Mouse (Mus musculus) liver, postnatal 0 days (tissue): Measurements from ENCODE around the gene Mmp15. TPM values are rescaled to one million over a fixed set of nuclear protein-coding genes. Genes with fewer than 3 reads are reported as not detected.
A peak's percentile ranks its signal among the peaks of the same experiment; 100 is the strongest.

ENCODE experiments used
- ATAC-seq: fragments of 200-750 bp; cut with Nextera tagmentation; 2 replicates; pipeline ENCODE4 v1.8.0; 2017; ENCODE audit warnings: mild to moderate bottlenecking, moderate library complexity
- DNase-seq: peaks from one replicate; pipeline ENCODE4 v3.0.0-alpha.2; 2016
- H3K27ac ChIP-seq: fragments of 300-500 bp; sonication (generic); 2 replicates; pipeline ENCODE4 v1.5.1; 2014; ENCODE audit warnings: antibody characterized with exemption, moderate library complexity, mild to moderate bottlenecking, low read depth
- H3K27me3 ChIP-seq: fragments of 300-500 bp; sonication (generic); 2 replicates; pipeline ENCODE4 v1.6.1; 2014; ENCODE audit warnings: low read length, control low read depth, mixed read lengths; ENCODE audit not compliant: insufficient read depth
- H3K36me3 ChIP-seq: fragments of 300-500 bp; sonication (generic); replicated peaks from 2 replicates; pipeline ENCODE4 v1.6.1; 2014; ENCODE audit warnings: mild to moderate bottlenecking, control low read depth, low read length, moderate library complexity, mixed read lengths; ENCODE audit not compliant: insufficient read depth
- H3K4me1 ChIP-seq: fragments of 300-500 bp; sonication (generic); 2 replicates; pipeline ENCODE4 v1.6.1; 2014; ENCODE audit warnings: antibody characterized with exemption, mild to moderate bottlenecking, control low read depth; ENCODE audit not compliant: insufficient read depth
- H3K4me2 ChIP-seq: fragments of 300-500 bp; sonication (generic); 2 replicates; pipeline ENCODE4 v1.6.1; 2014; ENCODE audit warnings: low read depth, mild to moderate bottlenecking, low read length, moderate library complexity, mixed read lengths
- H3K4me3 ChIP-seq: fragments of 300-500 bp; sonication (generic); 2 replicates; pipeline ENCODE4 v1.5.1; 2014; ENCODE audit warnings: low read depth, low read length
- H3K9ac ChIP-seq: fragments of 300-500 bp; sonication (generic); replicated peaks from 2 replicates; pipeline ENCODE4 v1.6.1; 2014; ENCODE audit warnings: mild to moderate bottlenecking, moderate library complexity
- H3K9me3 ChIP-seq: fragments of 300-500 bp; sonication (generic); 2 replicates; pipeline ENCODE4 v1.6.1; 2016; ENCODE audit warnings: mild to moderate bottlenecking, control low read depth, low read length, mixed read lengths
- CTCF ChIP-seq: sonication (generic); IDR thresholded peaks from 2 replicates; pipeline ENCODE4 v1.5.1; 2016; ENCODE audit warnings: antibody characterized with exemption, low read depth
- EP300 ChIP-seq: IDR thresholded peaks from 2 replicates; pipeline ENCODE4 v1.6.1; 2016; ENCODE audit warnings: antibody characterized with exemption, low read depth, mild to moderate bottlenecking
- WGBS: fragments of 180-500 bp; shearing (Covaris S2); extraction: QIAGEN DNeasy Blood & Tissue Kit; methylation state at CpG from one replicate; pipeline ENCODE4 v1.1.7; 2014; ENCODE audit not compliant: insufficient replicate concordance; 5-methylcytosine and 5-hydroxymethylcytosine counted together
- polyA plus RNA-seq: library from polyadenylated mRNA; unstranded; fragments of >200 nt; fragmentation: Nextera tagmentation; extraction: Ambion mirVana; gene quantifications from 2 replicates; pipeline ENCODE4 v1.2.1, GENCODE M21; 2015

Mmp15 gene
- 0.66 and 0.76 TPM in 2 replicates for polyA plus RNA-seq

DNA sequence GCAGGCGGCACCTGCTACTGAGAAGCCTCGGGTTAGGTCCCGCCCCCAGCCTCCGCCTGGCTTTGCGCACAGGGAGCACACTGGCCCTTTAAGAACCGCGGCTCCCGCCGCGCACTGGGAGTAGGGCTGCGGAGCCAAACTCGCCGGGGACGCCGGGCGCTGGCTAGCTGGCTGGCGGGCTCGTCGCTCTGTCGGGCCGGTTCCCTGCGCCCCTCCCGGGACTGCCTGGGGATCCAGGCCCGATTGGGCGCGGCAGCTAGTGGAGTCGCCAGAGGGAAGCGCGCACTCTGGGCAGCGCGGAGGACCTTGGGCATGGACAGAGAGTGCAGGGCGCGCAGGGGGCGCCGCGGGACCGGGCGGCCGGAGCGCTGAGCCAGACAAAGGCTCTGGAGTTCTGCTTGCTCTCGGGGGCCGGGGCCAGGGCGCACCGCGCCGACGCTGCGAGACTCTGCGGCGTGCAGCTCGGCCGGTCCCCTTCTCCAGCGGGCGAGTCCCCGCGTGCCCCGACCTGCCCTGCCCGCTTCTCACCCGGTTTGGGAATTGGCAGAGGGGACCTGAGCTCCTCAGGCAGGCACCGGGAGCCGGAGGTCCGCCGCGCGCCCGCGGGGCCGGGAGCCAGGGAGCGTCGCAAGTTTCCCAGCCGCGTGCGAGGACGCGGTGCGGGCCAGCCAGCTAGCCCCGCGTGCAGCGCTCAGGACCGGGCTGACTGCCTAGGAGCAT is at the start of gene Mmp15:
Mmp15 (plus strand) TSS at position 118 of the 720 bp plus-strand sequence.
- H3K4me3 ChIP-seq, result peak within 1 kb of the TSS; percentile 57
- peak; percentile 58 for DNase-seq
- peaks cover 39% of the 10 kb centered on the region for H3K27me3 ChIP-seq

DNA sequence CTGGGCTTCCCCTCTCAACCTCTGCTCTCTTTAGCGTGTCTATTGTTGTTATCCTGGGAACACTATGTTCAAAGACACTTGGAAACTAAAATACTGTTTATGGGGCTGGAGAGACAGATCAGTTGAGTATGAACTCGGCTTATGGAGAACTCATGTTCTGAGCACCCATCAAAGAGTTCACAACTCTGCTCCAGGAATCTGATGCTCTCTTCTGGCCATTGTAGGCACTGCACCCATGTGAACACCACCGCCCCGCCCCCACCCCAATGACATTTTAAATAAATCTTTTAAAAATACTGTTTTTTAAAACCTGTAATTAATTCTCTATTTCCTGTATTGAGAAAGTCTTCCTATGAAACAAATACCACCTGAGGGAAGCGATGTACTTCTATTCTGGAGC is 49.7 kb upstream of the Mmp15 start:
- TF ChIP-seq CTCF (peak; percentile 65), EP300 (no peak)
- Histone ChIP-seq H3K27me3 (no peaks in the 10 kb centered on the region), H3K9me3 (no peaks in the 10 kb centered on the region), H3K4me2 (no peak overlapping the region), H3K9ac (no peak overlapping the region), H3K36me3 (no peaks in the 10 kb centered on the region), H3K4me1 (no peaks in the 10 kb centered on the region), H3K27ac (no peak overlapping the region), H3K4me3 (no peak overlapping the region)
- peak; percentile 49 for DNase-seq
- WGBS, result 15% methylated on average over 5 of the region's 5 CpGs
- ATAC-seq, result no peak

More for the DNA sequence above, at the start of gene Mmp15:
- peak within 1 kb of the TSS; percentile 85 for H3K4me2 ChIP-seq
- TF ChIP-seq EP300 (no peak), CTCF (no peak)
- H3K4me1 ChIP-seq, result peaks cover 11% of the 10 kb centered on the region
- no peaks in the 10 kb centered on the region for H3K36me3 ChIP-seq
- WGBS, result 2% methylated on average over 80 of the region's 80 CpGs
- H3K9ac ChIP-seq, result peak within 1 kb of the TSS; percentile 57
- H3K9me3 ChIP-seq, result no peaks in the 10 kb centered on the region
- ATAC-seq, result peak; percentile 63
- H3K27ac ChIP-seq, result no peak within 1 kb of the TSS

DNA sequence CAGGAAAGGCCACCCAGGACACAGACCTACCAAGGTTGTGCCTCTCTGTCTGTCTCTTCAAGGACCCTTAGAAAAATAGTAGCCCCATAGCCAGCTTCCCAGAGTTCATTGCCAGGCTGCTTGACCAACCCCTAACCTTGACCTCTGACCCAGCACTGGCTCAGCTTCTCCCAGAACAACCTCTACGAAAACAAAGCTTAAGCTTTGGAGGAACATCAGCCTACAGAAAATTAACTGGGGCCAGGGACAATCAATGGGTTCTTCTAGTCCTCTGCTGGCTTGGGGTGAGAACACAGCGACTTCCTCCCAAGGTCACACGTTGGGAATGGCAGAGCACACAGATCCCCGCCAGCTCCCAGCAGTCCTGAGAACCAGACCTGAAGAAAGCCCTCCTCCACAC is 46.5 kb upstream of the Mmp15 start:
- ATAC-seq (no peak), DNase-seq (no peak)
- Histone ChIP-seq H3K4me1 (no peaks in the 10 kb centered on the region), H3K27me3 (no peaks in the 10 kb centered on the region), H3K27ac (no peak overlapping the region), H3K36me3 (no peaks in the 10 kb centered on the region), H3K9me3 (no peaks in the 10 kb centered on the region), H3K9ac (no peak overlapping the region), H3K4me3 (no peak overlapping the region), H3K4me2 (no peak overlapping the region)
- 45% methylated on average over 4 of the region's 4 CpGs for WGBS
- TF ChIP-seq EP300 (no peak), CTCF (no peak)

DNA sequence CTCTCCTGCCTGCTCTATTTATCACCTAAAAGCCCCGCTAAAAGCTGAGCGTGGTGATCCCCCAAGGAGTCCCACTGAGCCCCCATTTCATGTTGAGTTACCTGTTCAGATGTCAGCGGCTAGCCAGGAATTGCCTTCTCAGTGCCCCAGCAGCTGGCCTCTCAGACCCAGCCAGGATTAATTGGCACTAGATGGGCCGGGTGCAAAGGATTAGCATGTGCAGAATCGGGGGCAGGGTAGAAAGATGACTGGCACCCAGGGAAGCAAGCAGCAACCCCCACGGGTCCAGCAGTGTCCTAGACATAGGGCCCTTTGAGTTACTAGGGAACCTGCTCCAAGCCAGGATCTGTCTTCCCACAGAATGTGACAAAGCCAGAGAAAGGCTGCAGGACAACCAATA is 45.6 kb upstream of the Mmp15 start, which contains the start of gene Cngb1:
Cngb1 (minus strand) TSS at position 155 of the 400 bp plus-strand sequence.
- Histone ChIP-seq H3K27me3 (no peaks in the 10 kb centered on the region), H3K9ac (no peak within 1 kb of the TSS), H3K4me2 (no peak within 1 kb of the TSS), H3K9me3 (no peaks in the 10 kb centered on the region), H3K4me3 (no peak within 1 kb of the TSS), H3K4me1 (no peaks in the 10 kb centered on the region), H3K27ac (no peak within 1 kb of the TSS), H3K36me3 (no peaks in the 10 kb centered on the region)
- DNase-seq, result no peak
- TF ChIP-seq EP300 (no peak), CTCF (no peak)
- ATAC-seq, result no peak
- 48% methylated on average over 6 of the region's 6 CpGs for WGBS

DNA sequence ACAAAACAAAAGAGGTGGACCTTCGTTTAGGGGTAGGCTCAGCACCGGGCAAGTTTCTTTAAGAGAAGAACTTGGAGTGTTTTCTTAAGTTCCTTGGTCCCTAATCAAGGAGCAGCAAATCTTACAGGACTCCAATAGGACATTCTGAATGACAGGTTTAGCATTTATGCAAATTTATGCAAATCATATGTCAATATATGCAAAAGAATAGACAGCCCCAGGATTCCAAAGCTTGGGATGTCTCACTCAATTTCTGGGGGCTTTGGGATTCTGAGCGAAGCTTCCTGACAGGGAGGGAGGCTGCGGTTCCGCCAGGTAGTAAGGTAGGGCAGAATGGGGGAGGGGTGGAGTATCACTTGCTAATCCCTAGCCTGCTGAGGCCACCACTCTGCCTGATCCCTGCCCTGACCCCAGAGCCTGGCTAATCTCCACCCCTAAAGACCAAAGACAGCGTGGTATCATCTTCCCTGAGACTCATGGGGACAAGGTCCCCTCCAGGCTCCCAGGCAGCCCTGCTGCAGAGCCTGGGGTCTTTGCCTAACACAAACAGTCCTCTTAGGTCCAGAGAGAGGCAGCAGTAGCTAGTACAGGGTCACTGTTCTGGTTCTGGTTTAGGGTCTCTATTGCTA is 41.6 kb upstream of the Mmp15 start, which contains the start of gene Tepp:
Tepp (plus strand) TSS at position 225 of the 629 bp plus-strand sequence.
- WGBS, result 49% methylated on average over 6 of the region's 6 CpGs
- Histone ChIP-seq H3K4me3 (no peak within 1 kb of the TSS), H3K9me3 (no peaks in the 10 kb centered on the region), H3K36me3 (no peaks in the 10 kb centered on the region), H3K4me1 (no peaks in the 10 kb centered on the region), H3K27me3 (no peaks in the 10 kb centered on the region), H3K4me2 (no peak within 1 kb of the TSS), H3K9ac (no peak within 1 kb of the TSS), H3K27ac (no peak within 1 kb of the TSS)
- no peak for DNase-seq
- no peak for ATAC-seq
- TF ChIP-seq CTCF (no peak), EP300 (no peak)

DNA sequence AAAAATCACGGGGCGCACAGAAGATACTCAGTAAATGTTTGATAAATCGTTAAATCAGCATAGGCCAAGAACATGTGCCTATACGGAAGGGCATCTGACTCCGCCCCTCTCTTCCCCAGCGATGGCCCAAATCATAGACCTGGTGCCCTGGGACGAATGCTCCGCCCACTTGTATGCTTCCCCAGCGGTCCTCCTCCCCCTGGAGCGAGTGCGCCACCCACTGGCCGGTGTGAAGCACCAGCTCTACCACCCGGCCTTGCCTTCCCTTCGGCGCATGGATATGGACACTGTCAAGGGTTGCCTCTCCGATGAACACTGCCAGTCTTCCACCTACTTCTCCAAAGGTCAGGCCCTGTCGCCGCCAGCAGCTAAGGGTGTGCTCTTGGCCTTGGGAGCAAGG is 39.2 kb upstream of the Mmp15 start:
- ATAC-seq (no peak), DNase-seq (peak; percentile 52)
- WGBS, result 62% methylated on average over 18 of the region's 18 CpGs
- H3K27me3 ChIP-seq, result no peaks in the 10 kb centered on the region
- no peaks in the 10 kb centered on the region for H3K36me3 ChIP-seq
- H3K9ac ChIP-seq, result no peak overlapping the region
- TF ChIP-seq CTCF, result peak; percentile 57
- TF ChIP-seq EP300, result no peak
- no peak overlapping the region for H3K27ac ChIP-seq
- no peaks in the 10 kb centered on the region for H3K9me3 ChIP-seq
- no peak overlapping the region for H3K4me3 ChIP-seq
- H3K4me1 ChIP-seq, result no peaks in the 10 kb centered on the region
- H3K4me2 ChIP-seq, result no peak overlapping the region
